Mouse (Mus musculus): ENCODE measurements around the gene Osbpl8.
"Not testable (repeated sequence)": the region's sequence is repeated elsewhere in the genome, so short reads cannot be mapped to it uniquely, and the experiment has no call there.

Osbpl8 gene

GRCm38 (mm10) chr10:111164304-111165218, at the start of gene Osbpl8:
Gene Osbpl8, plus strand, starts transcription at chr10:111164752.
- DNase-seq (ENCODE audit: low read depth in 1 of 2, low spot score in 2 of 2) = peak; percentile 99 to 100

- DNase-seq (ENCODE audit: low read depth in 1 of 2, low spot score in 2 of 2) = no peak
Observed at GRCm38 (mm10) chr10:111117198-111117845, 47.2 kb upstream of the Osbpl8 start.

- no peak for DNase-seq (ENCODE audit: low read depth in 1 of 2, low spot score in 2 of 2)
Observed at GRCm38 (mm10) chr10:111118292-111118691, 46.3 kb upstream of the Osbpl8 start.

GRCm38 (mm10) chr10:111118991-111119650, 45.4 kb upstream of the Osbpl8 start:
- no peak for DNase-seq (ENCODE audit: low read depth in 1 of 2, low spot score in 2 of 2)

GRCm38 (mm10) chr10:111119756-111120155, 44.8 kb upstream of the Osbpl8 start:
- no peak for DNase-seq (ENCODE audit: low read depth in 1 of 2, low spot score in 2 of 2)

GRCm38 (mm10) chr10:111122864-111123398, 41.6 kb upstream of the Osbpl8 start:
- no peak for DNase-seq (ENCODE audit: low read depth in 1 of 2, low spot score in 2 of 2)

GRCm38 (mm10) chr10:111124175-111124574, 40.4 kb upstream of the Osbpl8 start:
- no peak for DNase-seq (ENCODE audit: low read depth in 1 of 2, low spot score in 2 of 2)

GRCm38 (mm10) chr10:111124767-111125315, 39.7 kb upstream of the Osbpl8 start:
- DNase-seq (ENCODE audit: low read depth in 1 of 2, low spot score in 2 of 2) = no peak

GRCm38 (mm10) chr10:111127388-111127787, 37.2 kb upstream of the Osbpl8 start:
- DNase-seq (ENCODE audit: low read depth in 1 of 2, low spot score in 2 of 2) = peak in 1 of 2 experiments; percentile 27

GRCm38 (mm10) chr10:111128493-111128892, 36.1 kb upstream of the Osbpl8 start:
- DNase-seq (ENCODE audit: low read depth in 1 of 2, low spot score in 2 of 2) = no peak

- DNase-seq (ENCODE audit: low read depth in 1 of 2, low spot score in 2 of 2) = no peak
Observed at GRCm38 (mm10) chr10:111129867-111130620, 34.5 kb upstream of the Osbpl8 start.

- no peak for DNase-seq (ENCODE audit: low read depth in 1 of 2, low spot score in 2 of 2)
Observed at GRCm38 (mm10) chr10:111130872-111131271, 33.7 kb upstream of the Osbpl8 start.

- no peak for DNase-seq (ENCODE audit: low read depth in 1 of 2, low spot score in 2 of 2)
Observed at GRCm38 (mm10) chr10:111133271-111133670, 31.3 kb upstream of the Osbpl8 start.

GRCm38 (mm10) chr10:111133936-111134335, 30.6 kb upstream of the Osbpl8 start:
- DNase-seq (ENCODE audit: low read depth in 1 of 2, low spot score in 2 of 2) = no peak

- DNase-seq (ENCODE audit: low read depth in 1 of 2, low spot score in 2 of 2) = no peak
Observed at GRCm38 (mm10) chr10:111134412-111134957, 30.1 kb upstream of the Osbpl8 start.

- not testable (repeated sequence) for DNase-seq (ENCODE audit: low read depth in 1 of 2, low spot score in 2 of 2)
Observed at GRCm38 (mm10) chr10:111136306-111136705, 28.2 kb upstream of the Osbpl8 start.

GRCm38 (mm10) chr10:111137905-111138304, 26.6 kb upstream of the Osbpl8 start:
- no peak for DNase-seq (ENCODE audit: low read depth in 1 of 2, low spot score in 2 of 2)

- no peak for DNase-seq (ENCODE audit: low read depth in 1 of 2, low spot score in 2 of 2)
Observed at GRCm38 (mm10) chr10:111139170-111139569, 25.4 kb upstream of the Osbpl8 start.

GRCm38 (mm10) chr10:111139881-111140280, 24.7 kb upstream of the Osbpl8 start:
- DNase-seq (ENCODE audit: low read depth in 1 of 2, low spot score in 2 of 2) = no peak

GRCm38 (mm10) chr10:111144371-111144959, 20.1 kb upstream of the Osbpl8 start:
- DNase-seq (ENCODE audit: low read depth in 1 of 2, low spot score in 2 of 2) = no peak
